Mouse (Mus musculus) layer of hippocampus, adult 2 months (tissue): ENCODE measurements at regions not wholly inside any gene's neighbourhood (a gene's known extent, or its start where the extent isn't known, plus 50 kb on each side); places are given as distances from the start of the nearest gene placed in this dataset.
A peak's percentile ranks its signal among the peaks of the same experiment; 100 is the strongest.

Experiments used
- DNase-seq, 2 experiments: peaks; one replicate each; pipeline ENCODE4 v3.0.0; 2022; ENCODE audit warnings: low spot score in 2 of 2
- H3K27ac ChIP-seq: fragments of 200-600 bp; 2 replicates; pipeline ENCODE4 v1.8.1; 2022
- H3K4me3 ChIP-seq: fragments of 200-600 bp; 2 replicates; pipeline ENCODE4 v1.8.1; 2022; ENCODE audit warnings: mild to moderate bottlenecking
- CTCF ChIP-seq: fragments of 200-600 bp; conservative IDR thresholded peaks from 2 replicates; pipeline ENCODE4 v1.8.1; 2022; ENCODE audit warnings: antibody characterized with exemption, mild to moderate bottlenecking, moderate library complexity

DNA sequence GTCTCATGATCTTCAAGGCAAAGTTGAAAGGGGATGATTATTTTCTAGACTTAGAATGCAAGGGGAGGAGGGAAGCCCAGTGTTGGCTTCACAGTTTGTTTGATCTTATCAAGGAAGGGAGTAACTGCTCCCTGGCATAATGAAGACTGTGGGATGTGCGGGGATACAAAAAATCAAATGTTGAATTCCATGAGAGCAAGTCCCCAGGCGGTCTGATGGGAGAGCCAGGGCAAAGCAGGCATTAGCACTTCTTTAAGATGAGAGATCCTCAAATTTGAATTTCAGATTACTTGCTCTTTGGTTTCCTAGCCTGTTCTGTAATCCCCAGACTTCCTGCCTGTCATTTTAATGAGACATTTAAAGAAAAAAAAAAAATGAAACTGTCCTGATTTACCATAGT is 525.6 kb upstream of the Man1a start:
- Histone ChIP-seq H3K4me3 (no peak overlapping the region), H3K27ac (no peak overlapping the region)
- DNase-seq, result no peak
- no peak for TF ChIP-seq CTCF

DNA sequence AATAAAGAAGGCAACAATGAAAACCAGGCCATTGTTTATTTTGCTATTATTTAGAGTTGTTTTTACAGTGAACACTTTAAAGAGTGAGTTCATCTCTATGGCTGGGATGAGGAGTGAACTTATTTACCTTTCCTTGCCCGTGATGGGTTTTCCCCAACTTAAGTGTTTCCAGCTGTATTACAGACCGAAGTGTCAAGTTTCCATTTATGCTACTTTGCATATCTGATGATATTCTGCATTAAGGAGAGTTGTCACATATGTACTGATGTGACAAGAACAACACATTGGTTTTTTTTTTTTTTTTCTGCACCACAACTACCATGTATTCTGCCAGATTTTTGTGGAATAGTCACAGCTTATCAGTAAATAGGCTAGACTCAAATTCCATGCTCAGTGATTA is 518.7 kb upstream of the Man1a start:
- Histone ChIP-seq H3K4me3 (no peak overlapping the region), H3K27ac (no peak overlapping the region)
- DNase-seq, result no peak
- no peak for TF ChIP-seq CTCF

DNA sequence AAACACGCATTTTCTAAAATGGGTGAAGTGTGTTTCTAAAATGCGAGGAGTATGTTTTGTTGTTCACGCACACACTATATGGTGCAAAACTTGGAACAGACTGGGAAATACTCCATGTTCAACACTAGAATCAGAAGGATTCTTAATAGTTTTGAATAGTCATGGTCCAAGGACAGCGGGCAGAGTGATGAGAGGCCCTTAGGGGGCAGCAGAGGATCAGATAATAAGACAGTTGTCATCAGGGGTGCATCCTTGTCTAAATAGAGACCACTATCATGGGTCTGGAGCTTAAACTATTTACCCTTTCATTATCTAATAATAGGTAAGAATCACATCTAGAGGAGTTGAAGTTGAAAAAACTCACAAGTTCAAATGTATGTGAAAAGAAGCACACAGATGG is 482.2 kb upstream of the Man1a start:
- Histone ChIP-seq H3K27ac (no peak overlapping the region), H3K4me3 (no peak overlapping the region)
- DNase-seq, result peak; percentile 13 to 20
- peak; percentile 76 for TF ChIP-seq CTCF

DNA sequence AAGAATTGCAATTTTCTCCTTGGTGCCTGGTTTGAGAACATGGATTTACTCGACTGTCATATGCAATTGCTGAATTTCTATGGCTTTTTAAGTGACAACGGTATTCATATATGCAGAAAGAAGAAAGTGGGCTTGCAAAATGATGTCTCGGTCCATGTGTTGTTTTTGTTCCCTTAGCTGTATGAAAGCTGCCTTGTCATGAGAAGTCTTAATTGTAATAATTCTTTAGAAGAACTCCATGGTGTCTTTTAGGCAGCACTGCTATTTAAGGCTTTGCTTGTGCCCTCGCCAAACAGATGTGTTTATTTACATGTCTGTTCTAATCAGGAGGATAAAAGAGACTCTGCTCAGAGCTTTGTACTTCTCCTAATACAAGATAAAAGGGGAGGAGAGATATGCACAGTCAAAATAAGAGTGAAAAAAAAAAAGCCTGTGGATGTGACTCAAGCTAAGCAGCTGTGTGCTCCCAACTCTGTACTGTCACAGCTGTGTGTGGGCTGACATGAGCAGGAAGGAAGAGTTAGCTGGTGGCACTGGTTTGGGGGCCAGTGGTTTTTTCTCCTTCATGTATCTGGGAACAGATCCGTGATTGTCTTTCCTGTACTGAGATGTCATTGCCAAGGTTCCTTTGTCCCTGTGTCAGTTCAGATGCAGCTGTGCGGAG is 475.5 kb upstream of the Man1a start:
- Histone ChIP-seq H3K27ac (peak overlapping the region; percentile 65; the same call in 1 of the 2 replicates), H3K4me3 (no peak overlapping the region)
- DNase-seq, result peak; percentile 13 to 24
- no peak for TF ChIP-seq CTCF

DNA sequence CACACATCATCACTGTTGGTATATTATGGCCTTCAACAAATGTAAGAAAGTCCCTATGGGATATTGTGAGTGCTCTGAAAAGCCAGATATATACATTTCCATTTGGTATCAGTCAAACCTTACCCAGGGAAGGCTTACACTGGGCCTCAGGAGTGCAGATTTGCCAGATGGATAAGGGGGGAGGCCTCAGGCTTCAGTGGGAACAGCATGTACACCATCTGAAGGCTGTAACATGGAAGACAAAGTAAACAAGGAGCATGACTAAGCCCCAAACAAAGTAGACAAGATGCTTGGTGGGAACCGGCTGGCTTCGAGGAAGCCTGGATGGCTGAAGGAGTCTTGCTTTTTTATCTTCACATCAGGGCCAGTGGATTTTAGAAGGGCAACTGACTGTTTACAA is 474.3 kb upstream of the Man1a start:
- peak overlapping the region; percentile 52 for H3K27ac ChIP-seq
- H3K4me3 ChIP-seq, result no peak overlapping the region
- DNase-seq, result no peak
- no peak for TF ChIP-seq CTCF

DNA sequence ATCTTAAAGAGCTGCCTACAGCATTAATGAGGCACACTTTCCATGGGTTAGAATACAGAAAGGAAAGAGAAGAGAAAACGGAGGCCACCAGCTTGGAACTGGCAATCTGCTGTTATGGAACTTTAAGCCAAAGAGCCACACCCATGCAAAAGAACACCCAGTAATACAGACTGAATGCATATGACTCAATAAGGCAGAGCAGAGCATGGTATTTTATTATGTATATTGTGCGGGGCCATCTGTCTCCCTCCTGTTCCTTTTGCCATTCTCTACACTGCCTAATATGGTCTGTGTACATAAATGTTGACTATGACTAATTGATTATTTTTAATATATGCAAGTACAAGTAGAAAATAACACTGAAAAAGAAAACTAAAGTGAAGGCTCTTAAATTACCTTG is 472.6 kb upstream of the Man1a start:
- Histone ChIP-seq H3K27ac (peak overlapping the region; percentile 59), H3K4me3 (no peak overlapping the region)
- no peak for TF ChIP-seq CTCF
- DNase-seq, result peak; percentile 30 to 69

DNA sequence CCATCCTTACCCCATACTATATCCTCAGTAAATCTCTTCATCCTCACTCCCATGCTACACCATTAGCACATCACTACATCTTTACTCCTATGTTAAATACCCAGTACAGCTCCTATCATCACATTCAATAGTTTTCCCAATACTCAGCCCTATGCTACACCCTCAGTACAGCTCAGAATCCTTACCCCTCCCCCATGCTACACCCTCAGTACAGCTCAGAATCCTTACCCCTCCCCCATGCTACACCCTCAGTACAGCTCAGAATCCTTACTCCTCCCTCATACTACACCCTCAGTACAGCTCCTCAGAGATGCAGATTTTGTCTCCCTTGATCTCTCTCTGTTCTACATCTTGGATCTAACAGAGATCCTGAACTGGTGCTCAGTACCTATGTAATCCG is 472.1 kb upstream of the Man1a start:
- H3K27ac ChIP-seq, result peak overlapping the region; percentile 59
- no peak overlapping the region for H3K4me3 ChIP-seq
- no peak for TF ChIP-seq CTCF
- no peak for DNase-seq

DNA sequence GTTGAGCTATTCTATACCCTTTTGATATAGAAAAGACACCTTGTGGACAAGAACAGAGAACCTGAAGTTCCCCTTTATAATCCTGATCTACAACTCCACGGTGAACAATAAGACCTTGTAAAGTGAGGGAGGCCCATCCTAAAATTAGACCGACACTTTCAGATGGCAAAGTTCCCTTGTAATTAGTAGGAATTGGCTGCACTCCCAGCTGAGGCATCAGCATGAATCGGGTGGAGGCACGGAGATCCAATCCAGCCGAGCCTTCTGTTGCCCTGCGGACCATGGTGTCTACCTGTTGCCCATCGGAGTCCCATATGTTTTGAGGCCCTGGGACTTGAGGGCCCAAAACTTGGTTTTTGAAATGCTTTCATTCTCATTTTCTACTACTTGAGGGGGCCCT is 456.2 kb upstream of the Man1a start:
- no peak for DNase-seq
- TF ChIP-seq CTCF, result no peak
- H3K27ac ChIP-seq, result no peak overlapping the region
- H3K4me3 ChIP-seq, result no peak overlapping the region

DNA sequence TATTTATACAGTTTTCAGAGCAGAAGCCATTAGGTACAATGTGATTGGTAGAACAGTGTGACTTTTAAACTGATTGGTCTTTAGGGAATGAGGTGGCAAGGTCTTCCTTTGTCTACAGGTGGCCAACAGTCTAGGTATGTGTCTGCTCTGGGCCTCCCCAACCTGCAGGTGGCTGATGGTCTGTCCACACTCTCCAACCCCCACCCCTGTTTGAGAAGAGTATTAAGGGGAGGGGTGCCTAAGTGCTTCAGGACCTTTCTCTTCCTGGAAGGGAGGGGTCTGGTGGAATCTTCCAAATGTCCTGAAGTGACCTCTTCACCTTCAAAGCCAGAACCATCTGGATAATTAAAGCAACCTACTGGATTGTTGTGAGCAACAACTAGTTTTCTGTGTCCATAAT is 434.4 kb upstream of the Man1a start:
- no peak overlapping the region for H3K27ac ChIP-seq
- H3K4me3 ChIP-seq, result no peak overlapping the region
- TF ChIP-seq CTCF, result no peak
- no peak for DNase-seq

DNA sequence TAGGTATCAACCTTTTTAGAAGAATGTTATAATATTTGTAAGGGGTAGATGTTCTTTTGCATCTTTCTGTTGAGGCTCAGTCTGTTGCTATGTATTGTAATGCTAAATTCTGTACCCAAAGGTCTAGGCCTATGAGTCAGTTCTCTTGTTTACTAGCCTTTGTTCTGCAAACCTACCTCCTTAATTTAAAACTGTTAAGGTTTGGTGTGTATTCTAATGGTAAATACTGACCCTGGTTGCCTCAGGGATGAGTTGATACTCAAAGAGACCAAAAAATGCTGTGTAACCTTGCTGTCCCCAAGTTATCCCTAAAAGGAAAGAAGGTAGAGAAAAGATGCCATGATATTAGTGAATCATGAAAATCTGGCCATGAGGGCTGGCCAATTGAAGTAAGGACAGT is 433.4 kb upstream of the Man1a start:
- H3K27ac ChIP-seq, result no peak overlapping the region

More for the DNA sequence above, 433.4 kb upstream of the Man1a start:
- H3K4me3 ChIP-seq, result no peak overlapping the region
- no peak for DNase-seq
- no peak for TF ChIP-seq CTCF
